ENCODE assay signal across 24 mouse cellular contexts in genomic region chr2:152783241-152783640, GRCm38 (mm10). TPM values are rescaled to one million over a fixed set of nuclear protein-coding genes. Genes with fewer than 3 reads are reported as not detected.
DNase-seq lines count a peak whose midpoint lies in the region; ATAC-seq and TF ChIP-seq lines count a peak whose summit lies in the region.
"Had no signal": no experiment of that assay in that cellular context is flagged by ENCODE, and none has a peak within 500 bp of the region (broad histone marks: within the 10 kb centered on the region; RNA-seq: fewer than 3 reads in every experiment).

No protein-coding gene starts in this region.

- WGBS in cerebellum, adult 2 months = 59% methylated on average over 5 of the region's 5 CpGs
- 98% methylated on average over 5 of the region's 5 CpGs for WGBS in macrophage (ENCODE audit: missing documents)

- no peak for DNase-seq in cerebellum, adult 2 months
- DNase-seq in cerebellum, postnatal 10 days = no peak
- DNase-seq in layer of hippocampus, adult 2 months (ENCODE audit: low spot score in 2 of 2) = peak in 1 of 2 experiments; percentile 37
- DNase-seq in layer of hippocampus, postnatal 36 days = no peak
- DNase-seq: cerebellum, adult 11-12 months; embryo, embryonic 11 days; heart, postnatal 4 days; kidney, adult 18-20 months; kidney, postnatal 4 days; lung, postnatal 10 days; right cerebral cortex, postnatal 4 days; thymus, adult 18-20 months had no signal

- no peaks in the 10 kb centered on the region for H3K27me3 ChIP-seq in cerebellum, adult 2 months (ENCODE audit: control insufficient read depth, insufficient read depth, low read length)
- no peaks in the 10 kb centered on the region for H3K27me3 ChIP-seq in megakaryocyte, embryonic 14.5 days (replicated peaks)
- H3K27me3 ChIP-seq: embryonic facial prominence, embryonic 13.5 days; forebrain, embryonic 12.5 days; limb, embryonic 12.5 days; stomach, embryonic 15.5 days had no signal

- H3K9me3 ChIP-seq in megakaryocyte, embryonic 14.5 days = no peaks in the 10 kb centered on the region
- H3K9me3 ChIP-seq: embryonic facial prominence, embryonic 13.5 days; limb, embryonic 12.5 days; stomach, embryonic 15.5 days had no signal

- TF ChIP-seq CTCF in cerebellum, adult 2 months (IDR thresholded peaks at IDR 0.05; ENCODE audit: borderline replicate concordance, insufficient read depth, low read depth, low read length) = no peak
- no peak for TF ChIP-seq CTCF in layer of hippocampus, adult 2 months (conservative IDR thresholded peaks at IDR 0.05)

- no peak for ATAC-seq in megakaryocyte, adult 5-6 weeks (ENCODE audit: poor library complexity, severe bottlenecking)
- no peak for ATAC-seq in megakaryocyte progenitor cell, adult 5-6 weeks (replicated peaks; ENCODE audit: poor library complexity)
- ATAC-seq: CD4-positive, CD25-positive, alpha-beta regulatory T cell, adult 4 months; inflammation-experienced regulatory T-cells, adult 6 months had no signal

- H3K4me1 ChIP-seq in cerebellum, adult 2 months (ENCODE audit: control insufficient read depth, insufficient read depth, low read length) = peaks cover 59% of the 10 kb centered on the region
- H3K4me1 ChIP-seq in megakaryocyte, embryonic 14.5 days = peaks cover 99% of the 10 kb centered on the region

- H3K4me3 ChIP-seq in cerebellum, adult 2 months (replicated peaks; ENCODE audit: insufficient read depth, low read depth, low read length) = no peak overlapping the region
- H3K4me3 ChIP-seq in layer of hippocampus, adult 2 months = no peak overlapping the region
- peak overlapping the region; percentile 72 for H3K4me3 ChIP-seq in megakaryocyte, embryonic 14.5 days (replicated peaks)
- H3K4me3 ChIP-seq in macrophage (ENCODE audit: inconsistent target) = no peak overlapping the region
- H3K4me3 ChIP-seq: embryonic facial prominence, embryonic 13.5 days; erythroblast, embryonic 14.5 days; forebrain, embryonic 12.5 days; limb, embryonic 12.5 days; stomach, embryonic 15.5 days had no signal

- peaks cover 80% of the 10 kb centered on the region for H3K79me2 ChIP-seq in macrophage (ENCODE audit: inconsistent target)

- H3K36me3 ChIP-seq in megakaryocyte, embryonic 14.5 days (replicated peaks; ENCODE audit: low read length) = peaks cover 96% of the 10 kb centered on the region
- peaks cover 7% of the 10 kb centered on the region; the same call in 1 of the 2 replicates for H3K36me3 ChIP-seq in macrophage (ENCODE audit: inconsistent target)

- peak overlapping the region; percentile 72; the same call in 1 of the 2 replicates for H3K27ac ChIP-seq in cerebellum, adult 2 months (ENCODE audit: insufficient read depth, low read length)
- peak overlapping the region; percentile 98 for H3K27ac ChIP-seq in layer of hippocampus, adult 2 months
- H3K27ac ChIP-seq in macrophage = peak overlapping the region; percentile 55
- H3K27ac ChIP-seq: embryonic facial prominence, embryonic 13.5 days; forebrain, embryonic 12.5 days; hindbrain, embryonic 14.5 days; limb, embryonic 12.5 days; stomach, embryonic 15.5 days had no signal

- TF ChIP-seq POLR2A in cerebellum, adult 2 months (IDR thresholded peaks at IDR 0.05; ENCODE audit: borderline replicate concordance, insufficient read depth, low read length) = no peak

RNA-seq across cellular contexts. Expression of gene Cox4i2, which starts 29.3 kb away (rescaled TPM):
- polyA plus RNA-seq in cerebellum, adult 2 months (2012; rRNA removed) = 9.2 and 9.7 TPM in 2 replicates
- total RNA-seq in layer of hippocampus, adult 2 months (2021) = 1 to 10 TPM; 1.4 to 1.6 TPM
- total RNA-seq in layer of hippocampus, postnatal 36 days (2021) = 1 to 10 TPM; 1.7 to 2.7 TPM
- polyA plus RNA-seq in megakaryocyte, embryonic 14.5 days (2012; ENCODE audit: insufficient read depth, low replicate concordance) = 2.8 TPM in 1 of 2 replicates, not detected in the other
- 0.20 and 0.55 TPM in 2 replicates for total RNA-seq in megakaryocyte, adult 5-6 weeks (2015)
- 0.41 TPM in 1 of 2 replicates, not detected in the other for total RNA-seq in megakaryocyte, adult 5-6 weeks (2017)
- total RNA-seq in macrophage (2018; cell fraction: chromatin; rRNA removed) = not detected
- not detected for total RNA-seq in macrophage (2018; cell fraction: cytosol; rRNA removed)
- not detected for total RNA-seq in macrophage (2018; cell fraction: nucleus; rRNA removed)
- not detected in 3 replicates for polyA plus RNA-seq in macrophage (2018)
- 1.4 and 1.5 TPM in 2 replicates for total RNA-seq in megakaryocyte progenitor cell, adult 5-6 weeks (2015)
- 1.8 TPM in 1 of 2 replicates, not detected in the other for total RNA-seq in megakaryocyte progenitor cell, adult 5-6 weeks (2017)
- polyA plus RNA-seq: erythroblast, embryonic 14.5 days; inflammation-experienced regulatory T-cells, adult 6 months had no signal

RNA-seq across cellular contexts. Expression of gene Id1, which starts 47.2 kb away (rescaled TPM):
- 63.8 and 68.7 TPM in 2 replicates for polyA plus RNA-seq in cerebellum, adult 2 months (2012; rRNA removed)
- 10 to 100 TPM; 23.5 to 25.4 TPM for total RNA-seq in layer of hippocampus, adult 2 months (2021)
- 10 to 100 TPM; 15.3 to 19.8 TPM for total RNA-seq in layer of hippocampus, postnatal 36 days (2021)
- 9.3 and 45.9 TPM in 2 replicates for polyA plus RNA-seq in megakaryocyte, embryonic 14.5 days (2012; ENCODE audit: insufficient read depth, low replicate concordance)
- 28.4 and 48.3 TPM in 2 replicates for total RNA-seq in megakaryocyte, adult 5-6 weeks (2015)
- 35.0 and 40.1 TPM in 2 replicates for total RNA-seq in megakaryocyte, adult 5-6 weeks (2017)
- 1 to 10 TPM in 10 of 26 experiments, under 1 TPM in 6, not detected in 10; 0.68 to 5.0 (median 1.2) TPM for total RNA-seq in macrophage (2018; cell fraction: chromatin; rRNA removed)
- 1 to 10 TPM in 5 of 26 experiments, under 1 TPM in 18, not detected in 3; 0.15 to 1.9 (median 0.52) TPM for total RNA-seq in macrophage (2018; cell fraction: cytosol; rRNA removed)
- total RNA-seq in macrophage (2018; cell fraction: nucleus; rRNA removed) = 10 to 100 TPM in 2 of 26 experiments, 1 to 10 TPM in 5, under 1 TPM in 8, not detected in 11; 0.63 to 45.8 (median 0.98) TPM
- 0.27 to 88.3 TPM (median 0.39 TPM) in 3 replicates for polyA plus RNA-seq in macrophage (2018)
- 8.3 and 11.7 TPM in 2 replicates for total RNA-seq in megakaryocyte progenitor cell, adult 5-6 weeks (2015)
- 3.6 and 7.1 TPM in 2 replicates for total RNA-seq in megakaryocyte progenitor cell, adult 5-6 weeks (2017)

RNA-seq across cellular contexts. Expression of gene Bcl2l1, which starts 48.3 kb away (rescaled TPM):
- 141 and 142 TPM in 2 replicates for polyA plus RNA-seq in cerebellum, adult 2 months (2012; rRNA removed)
- total RNA-seq in layer of hippocampus, adult 2 months (2021) = 100 to 1,000 TPM; 129 to 134 TPM
- total RNA-seq in layer of hippocampus, postnatal 36 days (2021) = 100 to 1,000 TPM; 116 to 141 TPM
- polyA plus RNA-seq in megakaryocyte, embryonic 14.5 days (2012; ENCODE audit: insufficient read depth, low replicate concordance) = 498 and 1,222 TPM in 2 replicates
- total RNA-seq in megakaryocyte, adult 5-6 weeks (2015) = 7.1 and 9.3 TPM in 2 replicates
- 9.3 and 12.8 TPM in 2 replicates for total RNA-seq in megakaryocyte, adult 5-6 weeks (2017)
- total RNA-seq in macrophage (2018; cell fraction: chromatin; rRNA removed) = 100 to 1,000 TPM; 136 to 537 (median 201) TPM
- 100 to 1,000 TPM in 7 of 26 experiments, 10 to 100 TPM in 19; 72.0 to 192 (median 85.2) TPM for total RNA-seq in macrophage (2018; cell fraction: cytosol; rRNA removed)
- 100 to 1,000 TPM; 131 to 456 (median 217) TPM for total RNA-seq in macrophage (2018; cell fraction: nucleus; rRNA removed)
- 38.6 to 159 TPM (median 48.4 TPM) in 3 replicates for polyA plus RNA-seq in macrophage (2018)
- 8.1 and 10.2 TPM in 2 replicates for total RNA-seq in megakaryocyte progenitor cell, adult 5-6 weeks (2015)
- 13.5 and 18.4 TPM in 2 replicates for total RNA-seq in megakaryocyte progenitor cell, adult 5-6 weeks (2017)

Comparison
In these comparisons a context has a peak if more than half of its experiments do, and no peak if none do; other contexts are left out.
1. RNA of gene Bcl2l1, which starts 48.3 kb away (total RNA-seq): 116 to 141 TPM in layer of hippocampus, postnatal 36 days and 129 to 134 TPM in layer of hippocampus, adult 2 months; 8.1 to 18.4 TPM in megakaryocyte progenitor cell, adult 5-6 weeks and 7.1 to 12.8 TPM in megakaryocyte, adult 5-6 weeks; every median in the first group is over 4 times any median in the second.
2. Peak in every context shown above with its lines, with median percentiles within 50 percentile points of each other: H3K27ac ChIP-seq.